Mouse (Mus musculus): Measurements from ENCODE around the gene 2010111I01Rik.

Gene 2010111I01Rik

DNA sequence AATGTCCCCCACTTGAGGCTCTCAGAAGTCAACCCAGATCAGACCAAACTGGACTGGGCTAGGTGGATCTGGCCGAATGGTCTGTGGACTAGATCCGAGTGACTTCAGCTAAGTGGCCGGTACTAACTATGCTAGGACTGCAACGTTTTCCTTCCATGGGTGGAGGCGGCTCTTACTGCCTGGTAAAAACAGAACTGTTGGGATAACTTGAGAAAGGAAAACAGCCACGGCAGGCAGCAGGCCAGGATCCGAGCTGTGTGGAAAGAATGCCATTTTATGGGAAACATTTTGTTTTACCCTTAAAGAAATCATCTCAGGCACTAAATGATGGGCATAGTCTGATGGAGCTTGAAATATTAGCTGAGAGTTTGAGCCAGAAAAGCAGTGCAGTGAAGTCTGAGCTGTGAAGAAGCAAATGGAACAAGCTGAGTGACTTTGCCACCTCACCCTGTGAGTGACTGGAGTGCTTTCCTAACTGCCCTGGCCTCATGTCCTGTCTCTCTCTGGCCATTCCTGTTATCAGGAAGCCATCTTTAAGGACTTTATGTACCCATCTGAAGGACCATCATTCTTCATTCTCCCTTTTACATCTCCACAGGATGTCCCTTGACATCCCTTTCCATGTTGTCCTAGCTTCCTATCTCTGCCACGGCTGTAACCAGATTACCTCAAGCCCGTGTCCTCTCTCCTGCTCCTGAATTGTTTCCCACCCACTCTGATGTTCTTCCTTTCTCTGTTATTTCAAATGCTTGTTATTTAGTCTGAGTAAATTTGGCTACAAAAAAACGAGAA, 277.9 kb downstream of the 2010111I01Rik start:
- no peak for DNase-seq (ENCODE audit: low spot score in 2 of 2)

DNA sequence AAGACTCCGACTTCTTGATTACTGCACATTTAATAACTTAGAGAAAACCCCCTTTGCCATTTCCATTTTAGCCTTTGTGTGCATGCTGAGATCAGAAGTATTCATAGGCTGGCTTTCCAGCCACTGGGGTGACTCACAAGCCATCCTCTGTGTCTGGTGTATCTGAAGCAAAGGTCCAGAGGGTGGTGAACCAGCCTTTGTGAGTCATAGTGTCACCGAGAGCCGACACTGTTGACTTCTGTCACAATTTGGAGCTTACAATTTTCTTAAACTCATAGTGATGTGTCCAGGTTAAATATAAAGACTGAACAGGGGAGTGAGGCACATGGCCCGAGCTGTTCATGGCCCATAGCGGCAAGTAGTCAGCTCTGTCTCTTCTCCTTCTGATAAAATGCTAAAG, 278.9 kb downstream of the 2010111I01Rik start:
- DNase-seq (ENCODE audit: low spot score in 2 of 2), result no peak

DNA sequence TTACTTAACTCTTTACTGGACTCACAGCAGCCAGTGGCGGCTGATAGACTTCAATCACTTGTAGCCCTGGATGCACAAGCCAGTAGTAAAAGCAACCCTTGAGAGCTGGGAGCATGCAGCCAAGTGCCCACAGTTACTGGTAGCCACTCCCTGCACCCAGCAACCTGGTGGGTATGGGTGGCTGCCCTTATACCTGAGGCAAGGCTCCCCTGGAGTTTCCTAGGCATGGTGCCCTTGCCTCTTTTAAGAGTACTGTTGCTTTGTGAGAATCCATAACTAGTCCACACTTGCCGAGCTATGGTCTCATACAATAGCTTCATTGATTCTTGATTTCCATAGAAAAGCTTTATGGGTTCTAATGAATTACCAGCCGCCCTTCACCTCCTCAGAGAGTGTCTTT, 279.7 kb downstream of the 2010111I01Rik start:
- DNase-seq (ENCODE audit: low spot score in 2 of 2), result no peak

DNA sequence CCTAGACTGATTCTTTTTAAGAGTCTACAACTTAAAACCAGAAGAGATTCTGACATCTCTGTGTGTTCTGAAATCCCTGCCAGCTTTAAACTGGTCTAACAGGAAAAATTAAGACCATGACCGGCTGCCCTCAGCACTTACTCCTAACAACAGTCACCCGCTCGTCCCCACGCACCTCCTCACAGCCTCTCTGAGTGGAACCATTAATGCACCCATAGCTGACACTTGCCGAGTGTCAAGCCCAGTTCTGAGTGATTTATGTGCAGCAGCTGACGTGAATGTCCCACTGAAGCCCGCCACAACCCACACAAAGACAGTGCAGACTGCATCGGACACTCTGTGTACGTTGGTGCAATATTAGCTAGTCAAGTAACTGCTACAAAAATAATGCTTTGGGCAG, 280.5 kb downstream of the 2010111I01Rik start:
- DNase-seq (ENCODE audit: low spot score in 2 of 2), result no peak

DNA sequence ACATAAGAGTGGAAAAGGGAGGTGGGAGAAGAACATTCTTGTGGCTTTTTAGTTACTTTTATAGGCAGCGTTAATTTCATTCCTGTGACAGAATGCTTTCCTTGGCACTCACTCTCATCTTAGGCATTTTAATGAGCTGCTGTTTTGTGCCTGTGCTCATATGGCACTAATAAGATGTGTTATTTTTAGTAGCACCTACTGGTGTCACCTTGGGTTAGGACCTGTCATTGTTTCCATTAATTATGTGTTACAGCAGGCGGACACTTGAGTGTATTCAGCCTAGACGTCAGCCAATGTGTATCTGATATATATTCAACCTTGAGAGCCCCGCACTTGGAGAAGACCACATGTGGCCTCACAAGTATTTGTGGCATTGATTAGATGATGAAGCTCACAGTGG, 281.1 kb downstream of the 2010111I01Rik start:
- DNase-seq (ENCODE audit: low spot score in 2 of 2), result no peak

DNA sequence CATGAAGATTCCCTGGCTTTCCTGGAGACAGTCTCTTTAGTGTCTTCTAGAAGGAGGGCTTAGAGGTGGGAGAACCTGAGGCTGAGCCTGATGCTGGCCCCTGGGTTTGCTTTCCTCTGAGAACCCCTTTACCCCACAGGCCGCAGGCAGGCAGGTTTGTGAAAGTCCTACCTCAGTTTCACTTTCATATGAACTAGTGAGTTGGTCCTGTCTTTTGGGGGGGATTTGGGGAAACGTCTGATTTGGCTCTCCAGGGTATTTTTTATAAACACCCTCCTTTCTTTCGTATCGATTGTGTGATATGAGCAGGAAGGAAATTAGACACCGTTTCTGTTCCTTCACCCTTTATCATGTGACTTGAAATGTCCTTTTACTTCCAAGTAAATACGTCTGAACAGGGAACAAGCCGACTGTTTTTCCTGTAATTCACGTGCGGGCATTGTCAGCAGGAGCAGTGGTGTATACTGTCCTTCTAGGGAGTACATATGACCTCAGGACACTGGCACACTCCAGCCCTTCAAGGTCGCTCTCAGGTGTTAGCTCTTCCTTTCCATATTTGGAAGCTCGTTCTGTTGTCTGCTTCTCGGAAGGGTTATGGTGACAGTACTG, 281.7 kb downstream of the 2010111I01Rik start:
- DNase-seq (ENCODE audit: low spot score in 2 of 2), result no peak

DNA sequence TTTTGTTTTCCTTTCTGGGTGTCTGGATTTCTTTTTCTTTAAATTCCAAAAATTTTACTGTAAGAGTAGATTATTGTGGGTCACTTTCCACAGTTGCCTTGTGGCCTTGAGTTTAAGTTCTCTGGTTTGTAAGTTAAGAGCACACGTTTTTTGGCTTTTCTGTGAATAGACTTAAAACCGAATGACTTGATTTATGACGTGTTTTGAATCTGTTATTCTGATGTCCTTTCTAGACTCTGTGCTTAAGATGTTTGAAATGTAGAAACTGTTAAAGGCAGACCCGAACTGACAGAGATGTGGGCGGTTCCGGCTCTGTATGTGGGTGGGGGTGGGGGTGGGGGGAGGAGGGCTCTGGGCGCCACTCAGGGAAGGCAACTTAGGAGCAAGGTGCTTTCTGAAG, 282.3 kb downstream of the 2010111I01Rik start:
- no peak for DNase-seq (ENCODE audit: low spot score in 2 of 2)

DNA sequence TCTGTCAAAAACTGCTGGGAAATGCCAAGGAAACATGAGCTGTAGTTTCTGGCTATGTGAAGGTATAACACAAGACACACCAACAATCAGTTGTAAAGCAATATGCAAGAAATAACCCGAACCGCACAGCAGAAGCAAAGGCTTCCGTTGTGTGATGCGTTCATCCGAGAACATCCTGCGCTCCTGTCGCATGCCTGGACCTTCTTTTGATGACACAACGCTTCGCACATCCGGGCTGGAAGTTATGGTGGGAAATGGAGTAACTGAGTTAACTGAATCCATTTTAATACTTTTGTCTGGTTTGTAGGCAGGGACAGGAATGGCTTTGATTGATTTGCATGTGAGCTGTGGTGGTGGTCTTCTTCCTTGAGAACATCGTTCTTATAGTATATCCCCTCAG, 282.9 kb downstream of the 2010111I01Rik start:
- no peak for DNase-seq (ENCODE audit: low spot score in 2 of 2)

DNA sequence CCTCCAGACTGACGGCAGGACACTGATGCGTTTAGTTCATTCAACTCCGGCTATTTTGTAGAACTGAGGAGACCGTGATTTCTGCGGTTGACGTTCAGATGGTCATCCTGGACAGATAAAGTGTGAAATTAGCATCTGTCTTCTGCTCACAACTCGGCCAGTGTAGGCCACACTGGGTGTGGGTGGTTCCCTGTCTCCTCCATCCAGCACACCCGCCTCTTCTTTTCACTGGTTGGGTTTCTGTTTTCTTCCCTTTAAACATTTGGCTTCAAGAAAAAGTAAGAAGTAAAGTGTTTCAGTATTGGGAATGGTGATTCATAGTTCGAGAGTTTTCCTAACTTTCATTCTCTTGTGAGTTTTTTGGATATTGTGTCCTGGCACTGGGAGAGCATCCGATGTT, 283.6 kb downstream of the 2010111I01Rik start:
- no peak for DNase-seq (ENCODE audit: low spot score in 2 of 2)

DNA sequence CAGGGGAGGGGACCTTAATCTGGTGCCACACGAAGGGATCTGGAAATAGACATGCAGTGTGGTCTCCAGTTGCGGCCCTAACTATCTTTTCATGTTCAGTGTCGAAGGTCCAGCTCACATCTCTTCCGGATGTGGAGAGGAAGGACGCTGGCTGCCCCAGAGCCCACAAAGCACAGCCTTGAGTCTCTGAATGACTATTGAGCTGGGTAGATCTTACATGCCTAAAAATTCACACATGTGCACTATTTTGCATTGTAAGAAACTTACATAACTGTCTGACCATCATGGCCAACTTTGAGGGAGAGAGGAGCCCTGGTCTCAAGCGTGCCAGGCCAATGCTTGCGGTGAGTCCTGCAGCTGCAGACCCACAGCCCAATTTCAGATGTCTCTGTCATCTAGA, 284.5 kb downstream of the 2010111I01Rik start:
- no peak for DNase-seq (ENCODE audit: low spot score in 2 of 2)

DNA sequence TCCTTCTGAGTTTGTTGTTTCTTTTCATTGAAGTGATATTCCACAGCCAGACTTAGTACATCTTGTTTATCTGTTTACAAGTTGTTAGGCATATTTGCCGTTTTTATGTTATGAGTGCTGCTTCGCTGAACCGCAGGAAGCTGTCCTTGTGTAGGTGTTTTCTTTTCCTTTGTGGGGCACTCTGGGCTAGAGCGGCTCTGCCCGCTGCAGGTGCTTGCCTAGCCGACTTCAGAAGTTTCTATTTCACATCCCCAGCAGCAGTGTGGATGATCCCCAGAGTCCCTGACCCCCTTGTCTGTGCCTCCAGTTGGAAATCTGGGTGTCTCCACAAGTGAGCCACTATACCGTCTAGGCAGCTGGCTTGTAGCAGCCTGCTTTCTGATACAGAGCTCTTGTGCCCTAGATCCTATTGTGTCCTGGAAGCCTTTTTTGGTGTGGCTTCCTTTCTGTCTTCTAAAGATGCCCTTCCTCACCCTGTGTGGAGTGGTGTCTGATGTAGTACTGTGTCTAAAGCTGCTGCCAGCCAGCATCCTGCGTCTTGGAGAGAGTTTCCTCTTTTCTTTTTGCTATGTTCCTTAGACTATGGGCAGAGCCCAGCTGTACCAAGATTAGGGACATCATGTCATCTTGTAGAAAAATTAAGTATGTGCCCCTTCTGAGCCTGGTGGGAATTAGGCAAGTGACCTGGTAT, 285.2 kb downstream of the 2010111I01Rik start:
- no peak for DNase-seq (ENCODE audit: low spot score in 2 of 2)

DNA sequence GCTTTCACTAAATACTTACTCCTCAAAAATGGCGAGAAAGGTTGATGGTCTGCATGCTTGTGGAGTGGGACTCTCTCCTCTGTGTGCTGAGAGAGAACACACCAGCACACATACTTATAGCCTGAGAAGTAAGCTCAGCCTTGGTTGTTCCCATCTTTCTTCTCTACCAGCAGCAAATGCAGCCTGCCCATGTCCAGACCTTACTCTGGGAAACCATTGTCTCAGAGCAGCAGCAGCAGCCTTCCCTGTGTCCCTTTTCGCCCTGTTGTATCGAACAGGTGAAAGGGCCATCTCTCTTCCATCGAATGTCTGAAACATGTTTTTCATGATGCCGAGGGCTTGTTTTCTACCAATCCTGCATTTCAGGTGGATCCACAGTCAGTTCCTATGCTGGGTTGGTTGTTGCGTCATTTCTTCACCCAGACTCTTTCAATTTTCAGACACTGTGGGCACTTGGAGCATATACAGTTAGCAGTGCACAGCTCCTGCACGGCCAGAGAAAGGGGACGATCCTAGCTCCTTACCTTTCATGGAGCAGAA, 285.8 kb downstream of the 2010111I01Rik start:
- no peak for DNase-seq (ENCODE audit: low spot score in 2 of 2)

DNA sequence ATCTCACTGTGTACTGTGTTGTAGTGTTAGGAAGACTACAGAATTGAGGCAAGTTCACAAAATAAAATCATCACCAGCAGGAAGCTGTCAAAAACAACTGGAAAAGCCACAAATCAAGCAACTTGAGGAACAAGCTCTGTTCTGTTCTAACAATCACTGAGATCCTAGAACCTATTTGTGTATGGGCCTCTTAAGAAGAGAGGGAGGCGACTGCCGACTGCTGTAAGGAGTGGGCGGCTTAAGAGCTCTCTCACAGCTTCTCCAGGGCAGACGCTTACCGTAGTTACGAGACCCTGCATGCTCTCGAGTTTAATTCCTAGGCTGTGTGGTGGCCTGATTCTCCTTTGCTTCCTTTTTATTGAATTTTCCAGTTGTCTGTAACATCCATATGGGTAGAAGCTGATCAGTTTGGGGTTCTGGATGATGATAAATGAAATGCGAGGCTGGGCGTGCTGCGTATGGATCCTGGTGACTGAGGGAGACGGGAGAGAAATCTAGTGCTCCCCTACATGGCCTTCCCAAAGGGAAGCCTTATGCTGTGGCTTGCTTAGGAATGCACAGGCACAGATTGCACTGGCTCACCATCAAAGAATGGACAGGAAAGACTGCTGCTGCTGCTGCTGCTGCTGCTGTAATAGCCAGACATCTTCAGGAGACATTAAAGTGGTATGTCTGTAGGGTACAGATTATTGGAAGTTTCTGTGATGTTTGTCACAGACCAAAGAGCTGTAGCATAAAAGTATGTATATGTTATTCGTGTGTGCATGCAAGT, 286.6 kb downstream of the 2010111I01Rik start:
- no peak for DNase-seq (ENCODE audit: low spot score in 2 of 2)

DNA sequence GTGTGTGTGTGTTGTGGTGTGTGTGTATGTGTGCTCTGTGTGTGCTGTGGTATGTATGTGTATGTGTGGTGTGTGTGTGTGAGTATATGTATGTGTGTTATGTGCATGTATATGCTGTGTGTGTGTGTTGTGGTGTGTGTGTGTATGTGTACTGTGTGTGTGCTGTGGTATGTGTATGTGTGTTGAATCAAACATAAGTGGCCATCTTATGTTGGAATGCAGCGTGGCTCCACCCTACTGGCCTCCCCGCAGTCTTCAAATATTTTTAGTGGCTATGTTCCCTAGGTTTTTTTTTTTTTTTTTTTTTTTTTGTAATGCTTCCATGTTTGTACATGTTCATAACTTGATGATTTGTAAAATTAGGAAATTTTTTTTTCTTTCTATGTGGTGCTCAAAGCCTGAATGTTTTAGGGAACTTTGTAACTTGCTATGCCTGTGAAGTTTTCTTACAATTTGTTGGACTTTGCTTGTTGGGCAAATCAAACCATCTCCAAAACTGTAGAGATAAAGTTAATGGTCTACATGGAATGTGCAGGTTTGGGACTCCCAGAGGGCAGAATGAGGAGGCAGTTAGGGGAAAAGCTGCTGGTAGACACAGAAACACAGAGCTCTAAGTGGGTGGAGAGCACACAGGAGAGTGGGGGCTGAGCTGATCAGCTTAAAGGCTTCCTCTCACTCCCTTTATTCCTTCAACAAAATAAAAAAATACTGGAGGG, 287.8 kb downstream of the 2010111I01Rik start:
- DNase-seq (ENCODE audit: low spot score in 2 of 2), result no peak

DNA sequence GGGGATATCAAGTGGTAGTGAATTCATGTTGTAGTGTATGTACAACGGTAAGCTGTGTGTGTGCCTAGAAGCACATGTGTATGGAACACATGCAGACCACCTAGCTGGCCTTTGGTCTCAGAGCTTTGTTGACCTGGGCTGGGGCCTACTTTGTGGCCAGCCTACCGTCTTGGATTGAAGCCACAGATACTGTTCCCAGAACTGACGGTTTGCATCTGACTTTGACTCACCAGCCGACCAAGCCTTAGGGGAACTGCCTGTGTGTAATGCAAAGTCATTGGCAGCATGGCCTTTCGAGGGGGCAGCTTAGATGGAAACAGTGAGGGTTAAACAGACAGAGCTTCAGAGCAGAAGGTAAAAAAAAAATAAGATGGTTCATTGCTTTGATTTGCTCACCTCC, 288.5 kb downstream of the 2010111I01Rik start:
- no peak for DNase-seq (ENCODE audit: low spot score in 2 of 2)

DNA sequence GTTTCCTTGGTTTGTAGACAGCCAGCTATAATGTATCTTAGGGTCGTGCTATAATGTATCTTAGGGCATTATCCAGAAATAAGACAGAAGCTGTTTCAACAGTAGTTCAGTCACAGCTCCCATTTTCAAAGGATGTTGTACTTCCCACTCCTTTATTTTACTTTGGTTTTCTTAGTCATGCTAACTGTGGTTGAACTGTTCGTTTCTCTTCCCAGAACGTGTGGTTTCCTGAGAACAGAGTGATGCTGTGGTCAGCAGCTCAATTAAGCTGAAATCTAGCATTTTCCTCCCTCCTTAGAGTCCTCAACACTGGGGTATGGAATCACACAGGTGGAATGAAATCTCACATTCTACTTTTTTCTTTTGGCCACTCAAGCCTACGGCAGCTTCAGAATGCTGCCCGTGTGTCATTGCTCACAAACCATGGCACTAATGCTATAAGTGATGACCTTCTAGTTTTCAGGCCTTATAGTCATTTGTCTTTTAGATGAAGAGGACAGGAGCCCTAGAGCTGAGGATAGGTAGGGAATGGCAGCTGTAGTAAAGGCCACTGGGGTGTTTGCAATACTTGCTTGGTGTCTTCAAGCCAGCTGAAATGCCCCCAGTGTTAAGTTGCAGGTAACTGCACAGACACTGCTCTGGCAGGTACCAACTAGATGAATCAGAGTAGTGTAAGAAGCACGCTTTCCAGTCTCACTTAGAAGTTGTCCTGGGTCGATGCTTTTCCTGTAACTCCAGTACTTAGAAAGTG, 289.4 kb downstream of the 2010111I01Rik start:
- DNase-seq (ENCODE audit: low spot score in 2 of 2), result no peak

DNA sequence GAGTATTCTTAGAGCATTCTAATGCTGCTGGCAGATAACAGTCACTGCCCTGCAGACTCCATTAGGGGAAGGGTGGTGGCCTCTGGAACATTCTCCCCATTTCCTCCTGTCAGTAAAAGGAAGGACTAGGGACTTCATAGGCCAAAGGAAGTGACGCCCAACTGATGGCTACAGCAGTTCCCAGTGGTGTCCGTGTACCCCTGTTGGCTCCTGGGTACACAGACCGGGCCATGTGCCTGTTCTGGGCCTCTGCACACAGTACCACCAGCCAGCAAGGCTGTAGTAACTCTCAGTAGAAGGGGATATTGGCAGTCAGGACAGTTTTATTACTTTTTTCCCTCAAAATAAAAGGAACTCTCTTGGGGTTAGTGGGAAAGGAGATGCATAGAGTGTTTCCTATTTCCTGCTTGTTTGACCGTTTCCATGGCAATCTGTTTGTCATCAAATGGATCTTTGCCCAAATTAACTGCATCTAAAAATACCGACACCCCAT, 290.9 kb downstream of the 2010111I01Rik start:
- DNase-seq (ENCODE audit: low spot score in 2 of 2), result no peak

DNA sequence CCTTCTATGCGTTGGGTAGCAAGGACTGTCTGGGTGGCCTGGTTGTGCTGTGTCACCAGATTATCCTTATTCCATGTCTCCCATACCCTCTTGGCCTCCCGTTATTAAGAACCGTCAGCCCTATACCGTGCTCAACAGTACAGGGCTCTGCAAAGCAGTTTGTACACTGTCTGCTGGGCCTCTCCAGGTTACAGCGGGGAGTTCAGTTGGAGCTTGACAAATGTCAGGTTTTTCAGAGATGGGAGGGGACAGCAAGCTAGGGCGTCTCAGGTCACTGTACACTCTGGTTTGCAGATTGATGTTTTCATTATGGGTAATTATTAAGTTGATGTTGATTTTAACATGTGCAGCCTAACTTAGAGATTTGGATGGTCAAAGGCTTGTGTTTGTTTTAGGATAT, 291.5 kb downstream of the 2010111I01Rik start:
- DNase-seq (ENCODE audit: low spot score in 2 of 2), result no peak

DNA sequence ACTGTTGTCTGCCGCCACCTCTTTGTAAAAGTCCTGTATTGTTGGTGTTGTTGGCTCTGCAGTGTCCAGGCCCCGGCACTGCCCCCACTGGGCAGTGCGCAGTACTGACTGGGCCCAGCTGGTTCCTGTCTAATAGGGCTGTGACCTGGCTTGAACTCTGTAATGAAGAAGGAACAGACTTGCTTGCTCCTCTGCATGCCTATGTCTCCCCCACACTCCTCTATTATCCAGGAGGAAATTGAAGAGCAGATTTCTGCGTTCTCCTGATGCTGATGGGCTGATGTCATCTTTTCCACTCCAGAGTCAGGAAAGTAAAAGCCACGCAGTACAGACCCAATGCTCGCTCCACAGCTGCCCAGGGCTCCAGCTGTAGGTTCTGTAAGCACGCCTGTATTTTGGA, 292.1 kb downstream of the 2010111I01Rik start:
- no peak for DNase-seq (ENCODE audit: low spot score in 2 of 2)

DNA sequence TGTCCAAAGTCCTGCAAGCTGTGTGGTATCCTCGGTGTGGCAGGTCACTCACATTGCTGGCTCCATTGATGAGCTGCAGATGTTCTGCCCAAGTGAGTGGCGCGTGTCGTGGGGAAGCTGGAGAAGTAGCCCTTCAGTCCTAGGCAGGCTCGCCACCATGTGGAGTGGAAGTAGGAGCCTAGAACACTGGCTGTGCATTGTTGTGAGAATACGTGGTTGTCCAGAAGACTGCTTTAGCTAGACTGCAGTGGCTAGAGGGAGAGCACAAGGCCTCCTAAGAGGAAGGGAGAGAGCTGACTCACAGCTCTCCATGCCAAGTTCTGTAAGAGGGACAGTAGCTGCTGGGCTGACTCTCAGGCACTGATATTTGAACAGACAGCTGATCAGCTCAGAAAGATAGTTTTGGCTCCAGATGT, 293.5 kb downstream of the 2010111I01Rik start:
- no peak for DNase-seq (ENCODE audit: low spot score in 2 of 2)
